Mouse (Mus musculus): ENCODE measurements around the gene Gucd1.

DNA sequence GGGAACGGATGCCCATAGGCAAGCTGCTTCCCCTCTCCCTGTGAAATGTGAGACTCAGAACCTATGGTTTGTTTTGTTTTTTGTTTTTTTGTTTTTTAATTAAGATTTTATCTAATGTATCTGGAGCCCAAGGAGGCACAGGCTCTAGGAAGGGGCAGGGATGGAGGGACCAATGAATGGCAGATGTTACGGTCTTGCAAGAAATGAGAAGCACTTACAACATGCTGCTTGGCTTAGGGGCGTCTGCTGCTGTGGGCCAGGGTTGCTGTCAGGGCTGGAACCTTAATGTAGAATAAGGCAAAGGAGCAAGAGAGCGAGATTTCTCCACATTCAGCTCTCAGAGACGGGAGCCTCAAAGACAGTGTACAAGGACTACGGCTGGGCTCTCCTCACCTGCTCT is 37.8 kb upstream of the Gucd1 start:
- TF ChIP-seq CTCF (IDR thresholded peaks at IDR 0.05; ENCODE audit: borderline replicate concordance, insufficient read depth, low read length) (no peak), POLR2A (IDR thresholded peaks at IDR 0.05; ENCODE audit: low read depth, low read length) (no peak)
